Mouse (Mus musculus): ENCODE data around the gene Heatr6. TPM values are rescaled to one million over a fixed set of nuclear protein-coding genes. Genes with fewer than 3 reads are reported as not detected.

Heatr6 gene
- polyA plus RNA-seq, 1 experiment from 2014 or later, result 12.9 TPM

DNA sequence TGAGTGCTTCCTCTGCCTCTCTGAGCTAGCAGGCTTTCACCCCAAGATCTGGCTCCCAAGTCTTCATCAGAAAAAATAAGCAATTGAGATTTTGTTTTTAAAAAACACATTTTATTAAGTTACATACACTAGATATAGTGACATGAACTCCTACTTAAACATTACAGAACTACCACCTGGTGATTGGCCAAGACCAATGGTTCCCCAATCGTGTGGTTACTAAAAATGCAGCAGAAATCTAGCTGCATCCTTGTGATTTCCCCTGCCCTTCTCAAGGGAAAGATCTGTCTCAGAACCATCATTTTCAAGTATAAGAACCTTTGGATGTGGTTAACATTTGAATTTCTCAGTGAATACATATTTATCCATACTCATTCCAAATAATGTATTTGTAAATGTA, 19.3 kb upstream of the Heatr6 start:
- Histone ChIP-seq H3K4me3 (no peak overlapping the region), H3K27me3 (replicated peaks) (peaks cover 5% of the 10 kb centered on the region; the same call in 1 of the 2 replicates), H3K4me1 (no peaks in the 10 kb centered on the region), H3K9ac (no peak overlapping the region), H3K36me3 (no peaks in the 10 kb centered on the region), H3K27ac (replicated peaks) (no peak overlapping the region), H3K9me3 (0 out of 2 replicates have a peak, but pooled peaks cover 5% of the 10 kb centered on the region), H3K4me2 (no peak overlapping the region)
- ATAC-seq (ENCODE audit: extremely low read depth, insufficient number of reproducible peaks, low FRiP score, low TSS enrichment), result no peak
- 84% methylated on average over 1 of the region's 1 CpGs for WGBS

DNA sequence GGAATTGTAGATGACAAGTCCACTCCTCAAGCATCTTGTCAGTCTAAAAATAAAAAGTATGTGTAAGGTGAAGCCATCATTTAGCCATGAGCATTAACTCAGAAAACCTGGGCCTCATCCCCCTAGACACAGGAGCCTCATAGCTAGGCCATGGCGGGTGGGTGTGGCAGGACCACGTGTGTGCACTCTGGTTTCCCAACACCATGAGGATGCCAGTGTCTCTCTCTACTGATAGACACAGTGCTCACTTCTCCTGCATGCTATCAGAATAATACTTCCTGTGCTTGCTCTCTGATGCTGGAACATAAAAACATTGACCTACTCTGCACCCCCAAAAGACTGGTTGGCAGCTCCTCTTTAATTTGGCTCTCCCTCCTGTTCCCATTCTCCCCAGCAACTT, 17.6 kb upstream of the Heatr6 start:
- WGBS, result 57% methylated on average over 2 of the region's 2 CpGs

DNA sequence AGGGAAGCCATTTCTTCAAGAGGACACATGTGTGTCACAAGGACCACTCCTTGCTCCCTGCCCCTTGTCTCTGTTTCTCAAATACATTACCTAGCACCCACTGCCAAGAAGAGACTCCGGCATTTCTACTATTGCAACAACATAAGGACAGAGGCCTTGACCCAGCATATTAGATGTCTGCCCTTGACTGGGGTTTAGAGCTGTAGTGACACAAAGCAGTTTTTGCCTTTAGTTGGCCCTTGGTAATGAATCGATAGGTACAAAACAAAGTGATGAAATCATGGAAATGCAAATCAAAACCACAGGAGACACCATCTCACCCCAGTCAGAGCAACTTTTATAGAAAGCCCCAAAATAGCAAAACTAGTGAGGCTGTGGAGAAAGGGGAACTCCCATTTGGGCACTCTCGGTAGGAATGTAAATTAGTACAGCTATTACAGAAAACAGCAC, 16.4 kb upstream of the Heatr6 start:
- ATAC-seq (ENCODE audit: extremely low read depth, insufficient number of reproducible peaks, low FRiP score, low TSS enrichment), result no peak
- Histone ChIP-seq H3K4me1 (no peaks in the 10 kb centered on the region), H3K36me3 (no peaks in the 10 kb centered on the region), H3K4me3 (no peak overlapping the region), H3K9ac (no peak overlapping the region), H3K4me2 (no peak overlapping the region), H3K27me3 (replicated peaks) (peaks cover 29% of the 10 kb centered on the region), H3K27ac (replicated peaks) (no peak overlapping the region), H3K9me3 (0 out of 2 replicates have a peak, but pooled peaks cover 5% of the 10 kb centered on the region)
- WGBS, result 72% methylated on average over 3 of the region's 3 CpGs

More for the DNA sequence above, 17.6 kb upstream of the Heatr6 start:
- H3K27ac ChIP-seq (replicated peaks), result no peak overlapping the region
- no peaks in the 10 kb centered on the region for H3K36me3 ChIP-seq
- H3K9ac ChIP-seq, result no peak overlapping the region
- H3K4me1 ChIP-seq, result no peaks in the 10 kb centered on the region
- no peak overlapping the region for H3K4me2 ChIP-seq
- no peak overlapping the region for H3K4me3 ChIP-seq
- H3K27me3 ChIP-seq (replicated peaks), result peaks cover 16% of the 10 kb centered on the region
- no peak for ATAC-seq (ENCODE audit: extremely low read depth, insufficient number of reproducible peaks, low FRiP score, low TSS enrichment)
- H3K9me3 ChIP-seq, result 0 out of 2 replicates have a peak, but pooled peaks cover 5% of the 10 kb centered on the region

DNA sequence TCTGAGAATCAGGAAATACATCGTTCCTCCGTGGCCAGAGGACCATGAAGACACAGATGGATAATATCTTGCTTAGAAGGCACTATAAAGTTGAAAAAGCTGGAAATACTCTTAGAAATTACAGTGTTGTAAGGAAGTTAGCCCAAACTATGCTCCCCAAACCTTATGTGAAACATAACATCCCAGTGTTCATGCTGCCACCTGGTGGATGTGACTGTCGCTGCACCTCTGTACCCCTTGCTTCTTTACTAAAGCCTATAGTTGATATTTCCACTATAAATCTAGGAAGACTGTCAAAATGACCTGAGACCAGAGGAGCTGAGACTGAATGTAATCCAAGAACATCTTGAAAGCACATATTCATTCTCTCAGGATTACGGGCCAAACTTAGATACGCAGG, 14.3 kb upstream of the Heatr6 start:
- Histone ChIP-seq H3K9me3 (no peaks in the 10 kb centered on the region), H3K4me1 (no peaks in the 10 kb centered on the region), H3K27me3 (replicated peaks) (peaks cover 48% of the 10 kb centered on the region), H3K4me3 (no peak overlapping the region), H3K4me2 (no peak overlapping the region), H3K9ac (no peak overlapping the region), H3K36me3 (no peaks in the 10 kb centered on the region), H3K27ac (replicated peaks) (no peak overlapping the region)
- WGBS, result 22% methylated on average over 5 of the region's 5 CpGs
- ATAC-seq (ENCODE audit: extremely low read depth, insufficient number of reproducible peaks, low FRiP score, low TSS enrichment), result no peak

DNA sequence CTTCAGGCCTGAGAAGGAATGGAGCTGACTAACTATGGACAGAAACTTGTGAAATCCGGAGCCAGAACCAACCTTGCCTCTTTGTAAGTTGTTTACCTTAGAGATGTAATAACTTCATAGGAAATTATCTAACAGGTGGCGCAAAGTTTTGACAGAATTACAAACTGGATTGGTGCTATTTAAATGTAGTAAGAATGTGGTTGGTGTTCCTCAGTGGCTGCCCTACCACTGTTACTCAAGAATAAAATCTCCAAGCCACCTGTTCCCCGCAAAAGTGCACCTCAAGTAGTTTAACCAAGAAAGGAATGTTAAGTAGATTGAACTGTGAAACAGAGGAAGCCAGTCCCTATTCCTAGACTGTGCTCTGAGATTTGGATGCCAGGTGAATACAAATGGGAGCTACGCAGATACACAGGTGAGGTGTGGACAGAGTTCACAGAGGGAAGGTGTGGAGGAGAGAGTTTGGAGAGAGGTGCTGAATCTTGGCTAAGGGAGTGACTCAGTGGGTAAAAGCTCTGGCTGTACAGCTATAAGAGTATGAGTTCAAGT, 13.0 kb upstream of the Heatr6 start:
- Histone ChIP-seq H3K27me3 (replicated peaks) (peaks cover 61% of the 10 kb centered on the region), H3K4me1 (no peaks in the 10 kb centered on the region), H3K36me3 (no peaks in the 10 kb centered on the region), H3K9me3 (no peaks in the 10 kb centered on the region), H3K4me3 (no peak overlapping the region), H3K27ac (replicated peaks) (no peak overlapping the region), H3K4me2 (no peak overlapping the region), H3K9ac (no peak overlapping the region)
- no peak for ATAC-seq (ENCODE audit: extremely low read depth, insufficient number of reproducible peaks, low FRiP score, low TSS enrichment)
- 68% methylated on average over 4 of the region's 4 CpGs for WGBS

DNA sequence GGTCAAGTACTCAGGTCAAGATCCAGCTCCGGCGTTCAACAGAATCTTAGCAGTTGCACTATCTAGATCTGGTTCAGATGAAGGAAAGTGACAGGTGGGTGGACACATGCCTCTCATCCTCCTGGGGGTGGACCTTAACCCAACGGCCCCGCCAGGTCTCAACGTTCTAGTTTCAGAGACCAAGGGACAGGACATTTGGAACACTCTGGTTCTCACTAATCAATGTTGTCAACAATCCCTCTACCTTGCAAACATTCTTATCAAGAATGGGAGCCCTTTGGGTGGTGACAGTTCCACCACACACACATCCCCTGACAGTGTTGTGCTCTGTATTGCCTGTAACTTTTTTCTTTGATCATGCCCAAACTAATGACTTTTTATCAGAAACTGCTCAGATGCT, 11.7 kb upstream of the Heatr6 start:
- no peak for ATAC-seq (ENCODE audit: extremely low read depth, insufficient number of reproducible peaks, low FRiP score, low TSS enrichment)
- H3K36me3 ChIP-seq, result no peaks in the 10 kb centered on the region
- WGBS, result 54% methylated on average over 5 of the region's 5 CpGs
- H3K9ac ChIP-seq, result no peak overlapping the region
- H3K4me1 ChIP-seq, result no peaks in the 10 kb centered on the region
- no peak overlapping the region for H3K4me2 ChIP-seq
- peaks cover 69% of the 10 kb centered on the region for H3K27me3 ChIP-seq (replicated peaks)
- H3K4me3 ChIP-seq, result no peak overlapping the region
- H3K27ac ChIP-seq (replicated peaks), result no peak overlapping the region
- no peaks in the 10 kb centered on the region for H3K9me3 ChIP-seq

DNA sequence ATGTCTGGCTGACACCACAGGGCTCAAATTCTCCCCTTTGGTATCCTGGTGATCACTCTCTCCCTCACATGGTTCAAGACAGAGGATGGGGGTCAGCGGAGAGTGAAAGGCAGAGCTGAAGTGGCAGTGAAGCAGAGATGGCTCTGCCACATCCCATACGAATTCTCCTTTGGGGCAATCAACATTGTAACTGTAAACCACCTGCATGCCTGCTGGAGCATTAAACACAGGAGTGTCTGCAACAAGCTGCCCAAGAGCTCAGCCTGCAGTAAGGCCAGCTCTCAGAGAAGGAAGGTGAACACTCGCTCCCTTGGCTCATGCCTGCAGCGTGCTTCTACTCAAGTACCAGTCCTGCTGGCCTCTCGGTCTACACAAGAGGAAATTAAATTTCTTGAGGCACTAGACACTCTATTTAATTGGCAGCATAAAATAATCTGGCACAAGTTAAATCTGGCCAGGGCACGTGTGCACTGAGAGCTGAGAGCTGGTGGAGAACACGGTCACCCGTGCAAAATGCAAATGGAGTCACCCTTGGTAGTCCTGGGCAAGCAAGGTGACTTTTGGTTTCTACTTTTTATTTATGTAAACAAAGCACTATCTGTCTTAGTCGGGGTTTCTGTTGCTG, 10.7 kb upstream of the Heatr6 start:
- no peak for ATAC-seq (ENCODE audit: extremely low read depth, insufficient number of reproducible peaks, low FRiP score, low TSS enrichment)

DNA sequence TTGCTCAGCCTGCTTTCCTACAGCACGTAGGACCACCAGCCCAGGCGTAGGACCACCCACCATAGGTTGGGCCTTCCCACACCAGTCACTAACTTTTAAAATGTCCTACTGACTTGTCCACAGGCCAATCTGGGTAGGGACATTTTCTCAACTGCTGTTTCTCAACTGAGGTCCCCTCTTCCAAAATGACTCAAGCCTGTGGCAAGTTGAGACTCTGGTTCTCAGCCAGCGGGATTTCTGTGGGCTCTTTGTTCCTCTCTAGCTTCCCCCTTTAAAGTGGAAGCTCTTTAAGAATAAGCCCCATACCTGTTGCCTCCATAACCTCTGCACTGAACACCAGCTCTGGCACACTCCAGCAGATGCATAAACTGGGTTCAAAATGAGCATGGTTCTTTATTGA, 10.0 kb upstream of the Heatr6 start:
- 73% methylated on average over 3 of the region's 3 CpGs for WGBS
- Histone ChIP-seq H3K4me2 (no peak overlapping the region), H3K27me3 (replicated peaks) (peaks cover 85% of the 10 kb centered on the region)

More for the DNA sequence above, 10.7 kb upstream of the Heatr6 start:
- Histone ChIP-seq H3K9ac (no peak overlapping the region), H3K4me1 (no peaks in the 10 kb centered on the region), H3K4me2 (no peak overlapping the region), H3K9me3 (no peaks in the 10 kb centered on the region), H3K36me3 (no peaks in the 10 kb centered on the region), H3K4me3 (no peak overlapping the region), H3K27ac (replicated peaks) (no peak overlapping the region), H3K27me3 (replicated peaks) (peaks cover 79% of the 10 kb centered on the region)
- 67% methylated on average over 9 of the region's 9 CpGs for WGBS

DNA sequence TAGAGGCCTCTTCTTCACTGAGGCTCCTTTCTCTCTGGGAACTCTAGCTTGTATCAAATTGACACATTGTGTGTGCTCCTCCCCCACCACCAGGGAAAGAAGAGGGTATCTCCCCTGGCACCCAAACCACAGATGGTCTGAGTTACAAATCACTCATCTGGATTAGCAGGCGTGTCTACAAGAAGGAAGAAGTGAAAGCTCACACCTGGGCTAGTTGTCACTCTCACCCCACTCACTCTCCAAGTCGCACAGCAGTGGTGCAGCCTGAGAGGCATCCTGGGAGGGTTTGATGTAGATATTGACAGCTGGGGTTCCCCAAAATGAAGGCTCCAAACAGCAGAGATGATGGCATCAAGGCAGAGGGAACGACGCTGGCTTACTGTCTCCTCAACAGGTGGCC, 7.3 kb upstream of the Heatr6 start:
- peaks cover 87% of the 10 kb centered on the region for H3K27me3 ChIP-seq (replicated peaks)
- 41% methylated on average over 4 of the region's 4 CpGs for WGBS
- H3K4me3 ChIP-seq, result no peak overlapping the region
- H3K36me3 ChIP-seq, result no peaks in the 10 kb centered on the region
- no peak for ATAC-seq (ENCODE audit: extremely low read depth, insufficient number of reproducible peaks, low FRiP score, low TSS enrichment)
- H3K9ac ChIP-seq, result no peak overlapping the region
- H3K4me1 ChIP-seq, result no peaks in the 10 kb centered on the region
- no peak overlapping the region for H3K4me2 ChIP-seq
- H3K9me3 ChIP-seq, result no peaks in the 10 kb centered on the region
- H3K27ac ChIP-seq (replicated peaks), result no peak overlapping the region

More for the DNA sequence above, 10.0 kb upstream of the Heatr6 start:
- Histone ChIP-seq H3K9me3 (no peaks in the 10 kb centered on the region), H3K9ac (no peak overlapping the region), H3K36me3 (no peaks in the 10 kb centered on the region), H3K4me1 (no peaks in the 10 kb centered on the region), H3K27ac (replicated peaks) (no peak overlapping the region), H3K4me3 (no peak overlapping the region)
- no peak for ATAC-seq (ENCODE audit: extremely low read depth, insufficient number of reproducible peaks, low FRiP score, low TSS enrichment)

DNA sequence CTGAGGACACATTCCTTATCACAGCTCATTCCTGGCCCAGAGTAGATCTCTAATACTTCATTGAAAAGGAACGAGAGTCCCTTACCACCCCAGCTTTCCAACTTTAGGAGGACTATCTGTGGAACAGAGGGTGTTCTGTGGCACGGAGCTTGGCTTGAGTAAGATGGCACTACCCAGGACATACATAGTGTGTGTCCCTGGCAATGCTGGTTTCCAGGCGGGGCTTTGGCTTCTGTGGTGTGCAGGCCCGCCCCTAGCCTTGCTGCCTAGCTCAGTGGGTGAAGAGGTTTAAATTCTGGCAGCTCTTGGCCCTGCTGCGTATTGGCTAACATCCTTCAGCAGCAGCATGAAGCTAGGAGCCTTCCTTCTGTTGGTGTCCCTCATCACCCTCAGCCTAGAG, 6.8 kb upstream of the Heatr6 start, which contains the start of gene Wfdc21:
Wfdc21 (plus strand) TSS at position 260 of the 400 bp plus-strand sequence.
- Histone ChIP-seq H3K4me3 (no peak within 1 kb of the TSS), H3K27ac (replicated peaks) (no peak within 1 kb of the TSS), H3K4me1 (no peaks in the 10 kb centered on the region), H3K36me3 (no peaks in the 10 kb centered on the region), H3K27me3 (replicated peaks) (peaks cover 87% of the 10 kb centered on the region), H3K9me3 (no peaks in the 10 kb centered on the region), H3K9ac (no peak within 1 kb of the TSS), H3K4me2 (no peak within 1 kb of the TSS)
- 65% methylated on average over 5 of the region's 5 CpGs for WGBS
- no peak for ATAC-seq (ENCODE audit: extremely low read depth, insufficient number of reproducible peaks, low FRiP score, low TSS enrichment)

DNA sequence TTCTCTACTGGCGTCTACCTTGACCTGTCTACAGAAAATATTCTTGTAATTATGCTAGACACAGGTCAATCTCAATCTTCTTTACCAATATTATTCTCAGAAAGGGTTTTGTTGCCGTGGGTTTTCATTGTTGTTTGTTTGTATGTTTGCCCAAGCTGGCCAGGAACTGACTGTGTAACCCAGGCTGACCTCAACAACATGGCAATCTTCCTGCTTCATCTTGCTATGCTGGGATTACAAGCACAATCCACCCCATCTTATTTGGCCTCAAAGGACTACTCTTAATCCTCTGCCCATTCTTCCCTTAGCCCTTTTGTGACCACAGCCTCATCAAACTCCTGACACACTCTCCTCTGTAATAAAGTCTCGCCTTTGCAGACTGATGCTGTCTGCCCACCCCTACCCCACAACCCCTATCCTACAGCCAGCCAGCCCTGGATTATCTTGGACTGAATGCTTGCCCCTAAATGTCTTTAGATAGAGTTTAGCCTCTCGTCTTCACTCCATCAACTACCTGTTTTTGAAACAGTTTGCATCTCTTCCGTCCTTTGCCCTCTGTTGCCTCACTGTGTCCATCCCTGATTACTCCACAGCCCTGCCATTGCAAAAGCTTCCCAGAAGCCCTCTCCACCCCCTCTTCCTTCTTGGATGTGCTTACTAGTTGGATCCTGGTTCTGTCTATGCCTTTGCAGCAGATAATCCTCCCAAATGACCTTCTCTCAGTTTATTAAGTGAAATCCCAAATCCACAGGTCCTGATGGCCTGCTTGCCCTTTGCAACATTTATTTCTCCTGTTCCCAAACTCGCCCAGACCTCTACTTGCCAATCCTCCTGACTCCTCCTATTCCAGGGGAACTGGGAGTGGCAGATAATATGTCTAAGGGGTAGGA, 5.9 kb upstream of the Heatr6 start:
- H3K27me3 ChIP-seq (replicated peaks), result peaks cover 88% of the 10 kb centered on the region
- H3K4me3 ChIP-seq, result no peak overlapping the region
- WGBS, result 59% methylated on average over 6 of the region's 6 CpGs

More for the DNA sequence above, 5.9 kb upstream of the Heatr6 start:
- Histone ChIP-seq H3K27ac (replicated peaks) (no peak overlapping the region), H3K36me3 (no peaks in the 10 kb centered on the region), H3K9ac (no peak overlapping the region), H3K4me1 (no peaks in the 10 kb centered on the region), H3K9me3 (no peaks in the 10 kb centered on the region), H3K4me2 (no peak overlapping the region)
- no peak for ATAC-seq (ENCODE audit: extremely low read depth, insufficient number of reproducible peaks, low FRiP score, low TSS enrichment)
